Mouse (Mus musculus) testis, adult 2 months (tissue): Measurements from ENCODE around the gene Utp11.
"Not testable (repeated sequence)": the region's sequence is repeated elsewhere in the genome, so short reads cannot be mapped to it uniquely, and the experiment has no call there.

ENCODE experiments used
- CTCF ChIP-seq: fragments of 200-500 bp; IDR thresholded peaks from 2 replicates; pipeline ENCODE4 v1.5.1; 2012; ENCODE audit warnings: low read depth, mild to moderate bottlenecking, inconsistent platforms, low read length, moderate library complexity; ENCODE audit not compliant: control insufficient read depth, insufficient read depth, insufficient replicate concordance
- POLR2A ChIP-seq: fragments of 200-500 bp; IDR thresholded peaks from 2 replicates; pipeline ENCODE4 v1.6.1; 2012; ENCODE audit warnings: low read depth, mild to moderate bottlenecking, inconsistent platforms, low read length, moderate library complexity; ENCODE audit not compliant: control insufficient read depth

DNA sequence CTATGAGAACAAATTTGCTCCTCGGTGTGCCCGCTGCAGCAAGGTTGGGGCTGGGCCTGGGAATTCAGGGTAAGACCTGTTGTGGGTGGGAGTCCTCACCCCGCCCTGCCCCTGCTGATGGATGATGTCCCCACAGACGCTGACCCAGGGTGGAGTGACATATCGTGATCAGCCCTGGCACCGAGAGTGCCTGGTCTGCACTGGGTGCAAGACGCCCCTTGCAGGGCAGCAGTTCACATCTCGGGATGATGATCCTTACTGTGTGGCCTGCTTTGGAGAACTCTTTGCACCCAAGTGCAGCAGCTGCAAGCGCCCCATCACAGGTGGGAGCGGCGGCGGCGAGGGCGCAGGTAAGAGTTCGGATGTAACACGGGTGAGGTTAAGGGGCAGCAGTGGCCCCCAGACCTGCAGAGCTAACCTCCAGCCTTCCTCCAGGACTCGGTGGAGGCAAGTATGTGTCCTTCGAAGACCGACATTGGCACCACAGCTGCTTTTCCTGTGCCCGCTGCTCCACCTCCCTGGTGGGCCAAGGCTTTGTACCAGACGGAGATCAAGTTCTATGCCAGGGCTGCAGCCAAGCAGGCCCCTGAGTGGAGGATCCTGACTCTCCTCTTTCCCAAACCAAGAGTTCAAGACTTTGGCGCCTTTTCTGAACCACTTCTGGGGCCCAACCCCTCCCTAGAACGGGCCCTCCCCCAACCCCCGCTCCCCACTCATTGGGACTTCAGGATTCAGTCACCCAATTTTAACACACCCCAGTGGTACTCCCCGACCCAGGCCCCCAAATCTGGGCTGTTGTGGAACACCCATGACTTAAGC lies 14.2 kb upstream of the Utp11 start:
- TF ChIP-seq CTCF, POLR2A: not testable (repeated sequence)
